Mouse (Mus musculus) liver, postnatal 0 days (tissue): ENCODE results near the gene Kdf1. TPM values are rescaled to one million over a fixed set of nuclear protein-coding genes. Genes with fewer than 3 reads are reported as not detected.
"Not testable (repeated sequence)": the region's sequence is repeated elsewhere in the genome, so short reads cannot be mapped to it uniquely, and the experiment has no call there.

Experiments
- ATAC-seq: fragments of 200-750 bp; cut with Nextera tagmentation; 2 replicates; pipeline ENCODE4 v1.8.0; 2017; ENCODE audit warnings: mild to moderate bottlenecking, moderate library complexity
- DNase-seq: peaks from one replicate; pipeline ENCODE4 v3.0.0-alpha.2; 2016
- H3K27ac ChIP-seq: fragments of 300-500 bp; sonication (generic); 2 replicates; pipeline ENCODE4 v1.5.1; 2014; ENCODE audit warnings: antibody characterized with exemption, moderate library complexity, mild to moderate bottlenecking, low read depth
- H3K27me3 ChIP-seq: fragments of 300-500 bp; sonication (generic); 2 replicates; pipeline ENCODE4 v1.6.1; 2014; ENCODE audit warnings: low read length, control low read depth, mixed read lengths; ENCODE audit not compliant: insufficient read depth
- H3K36me3 ChIP-seq: fragments of 300-500 bp; sonication (generic); replicated peaks from 2 replicates; pipeline ENCODE4 v1.6.1; 2014; ENCODE audit warnings: mild to moderate bottlenecking, control low read depth, low read length, moderate library complexity, mixed read lengths; ENCODE audit not compliant: insufficient read depth
- H3K4me1 ChIP-seq: fragments of 300-500 bp; sonication (generic); 2 replicates; pipeline ENCODE4 v1.6.1; 2014; ENCODE audit warnings: antibody characterized with exemption, mild to moderate bottlenecking, control low read depth; ENCODE audit not compliant: insufficient read depth
- H3K4me2 ChIP-seq: fragments of 300-500 bp; sonication (generic); 2 replicates; pipeline ENCODE4 v1.6.1; 2014; ENCODE audit warnings: low read depth, mild to moderate bottlenecking, low read length, moderate library complexity, mixed read lengths
- H3K4me3 ChIP-seq: fragments of 300-500 bp; sonication (generic); 2 replicates; pipeline ENCODE4 v1.5.1; 2014; ENCODE audit warnings: low read depth, low read length
- H3K9ac ChIP-seq: fragments of 300-500 bp; sonication (generic); replicated peaks from 2 replicates; pipeline ENCODE4 v1.6.1; 2014; ENCODE audit warnings: mild to moderate bottlenecking, moderate library complexity
- H3K9me3 ChIP-seq: fragments of 300-500 bp; sonication (generic); 2 replicates; pipeline ENCODE4 v1.6.1; 2016; ENCODE audit warnings: mild to moderate bottlenecking, control low read depth, low read length, mixed read lengths
- CTCF ChIP-seq: sonication (generic); IDR thresholded peaks from 2 replicates; pipeline ENCODE4 v1.5.1; 2016; ENCODE audit warnings: antibody characterized with exemption, low read depth
- EP300 ChIP-seq: IDR thresholded peaks from 2 replicates; pipeline ENCODE4 v1.6.1; 2016; ENCODE audit warnings: antibody characterized with exemption, low read depth, mild to moderate bottlenecking
- WGBS: fragments of 180-500 bp; shearing (Covaris S2); extraction: QIAGEN DNeasy Blood & Tissue Kit; methylation state at CpG from one replicate; pipeline ENCODE4 v1.1.7; 2014; ENCODE audit not compliant: insufficient replicate concordance; 5-methylcytosine and 5-hydroxymethylcytosine counted together
- polyA plus RNA-seq: library from polyadenylated mRNA; unstranded; fragments of >200 nt; fragmentation: Nextera tagmentation; extraction: Ambion mirVana; gene quantifications from 2 replicates; pipeline ENCODE4 v1.2.1, GENCODE M21; 2015

Kdf1 gene
- polyA plus RNA-seq, 1 experiment from 2014 or later: 5.5 TPM

DNA sequence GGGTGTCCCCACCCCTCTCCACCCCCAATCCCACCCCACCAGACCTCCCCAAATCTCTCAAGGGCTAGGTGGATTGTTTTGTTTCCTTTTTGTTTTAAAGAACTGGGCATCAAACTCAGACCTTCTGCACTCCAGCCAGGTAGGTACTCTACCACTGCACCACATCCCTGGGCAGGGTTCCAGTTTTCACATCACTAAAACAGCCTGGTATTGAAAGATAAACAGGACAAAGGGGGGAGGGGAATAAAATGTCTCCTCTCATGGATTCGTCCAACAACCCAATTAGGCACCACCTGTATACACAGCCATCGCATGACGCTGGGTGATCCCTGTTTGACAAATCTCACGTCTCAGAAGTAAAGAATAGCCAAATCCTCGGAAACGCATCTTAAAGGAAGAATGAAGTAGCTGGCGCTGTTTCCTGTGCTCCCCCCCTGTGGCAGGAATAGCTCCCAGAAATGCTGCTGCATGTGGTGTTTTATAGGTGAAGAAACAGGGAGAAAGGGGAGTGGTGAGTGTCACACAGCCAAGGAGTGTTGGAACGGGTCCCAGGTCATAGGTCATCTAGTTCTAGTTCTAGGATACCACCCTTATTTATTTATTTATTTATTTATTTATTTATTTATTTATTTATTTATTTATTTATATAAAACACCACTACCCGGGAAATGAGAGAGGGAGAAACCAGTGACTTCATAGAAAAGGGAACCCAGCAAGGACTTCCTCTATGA is 13.8 kb upstream of the Kdf1 start:
- TF ChIP-seq CTCF: no peak
- TF ChIP-seq EP300: no peak
- 46% methylated on average over 9 of the region's 9 CpGs for WGBS
- H3K27me3 ChIP-seq: peaks cover 26% of the 10 kb centered on the region

GRCm38 (mm10) chr4:133506573-133506972 is 12.2 kb upstream of the Kdf1 start:
- Histone ChIP-seq H3K4me2 (no peak overlapping the region), H3K27me3 (0 out of 2 replicates have a peak, but pooled peaks cover 10% of the 10 kb centered on the region), H3K36me3 (no peaks in the 10 kb centered on the region), H3K4me3 (no peak overlapping the region), H3K9ac (no peak overlapping the region), H3K27ac (no peak overlapping the region), H3K9me3 (no peaks in the 10 kb centered on the region), H3K4me1 (no peaks in the 10 kb centered on the region)
- ATAC-seq: peak; percentile 44
- 30% methylated on average over 5 of the region's 5 CpGs for WGBS
- DNase-seq: no peak
- TF ChIP-seq CTCF (no peak), EP300 (peak; percentile 58)

More for the DNA sequence above, 13.8 kb upstream of the Kdf1 start:
- H3K9me3 ChIP-seq: no peaks in the 10 kb centered on the region
- no peaks in the 10 kb centered on the region for H3K36me3 ChIP-seq
- no peak overlapping the region for H3K27ac ChIP-seq
- DNase-seq (no peak), ATAC-seq (no peak)
- H3K9ac ChIP-seq: no peak overlapping the region
- H3K4me2 ChIP-seq: no peak overlapping the region
- H3K4me1 ChIP-seq: no peaks in the 10 kb centered on the region
- H3K4me3 ChIP-seq: no peak overlapping the region

DNA sequence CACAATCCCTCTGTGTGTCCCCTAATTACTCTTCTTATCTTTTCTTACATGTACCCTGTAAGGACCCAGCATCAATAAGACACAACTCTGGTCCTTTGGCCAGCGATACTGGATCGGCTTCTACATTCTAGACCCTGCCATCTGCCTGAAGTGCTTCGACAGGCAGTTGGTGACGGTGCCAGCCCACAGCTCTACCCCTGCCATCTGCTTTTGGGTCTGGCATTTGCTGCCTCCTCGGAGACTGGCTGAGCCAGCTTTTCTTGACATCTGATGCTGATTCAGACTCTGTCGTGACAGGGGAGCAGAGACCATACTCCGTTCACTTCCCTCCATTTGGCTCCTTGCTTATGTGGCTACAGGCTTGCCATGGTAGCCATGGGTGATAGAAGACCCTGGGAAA is 9.8 kb upstream of the Kdf1 start:
- Histone ChIP-seq H3K27me3 (0 out of 2 replicates have a peak, but pooled peaks cover 7% of the 10 kb centered on the region), H3K27ac (no peak overlapping the region), H3K4me2 (no peak overlapping the region), H3K36me3 (no peaks in the 10 kb centered on the region), H3K4me1 (no peaks in the 10 kb centered on the region), H3K9me3 (no peaks in the 10 kb centered on the region), H3K4me3 (no peak overlapping the region), H3K9ac (no peak overlapping the region)
- ATAC-seq: no peak
- DNase-seq: no peak
- TF ChIP-seq CTCF (no peak), EP300 (no peak)
- WGBS: 84% methylated on average over 7 of the region's 7 CpGs

- Histone ChIP-seq H3K4me1 (no peaks in the 10 kb centered on the region), H3K9me3 (no peaks in the 10 kb centered on the region), H3K4me2 (no peak overlapping the region), H3K36me3 (no peaks in the 10 kb centered on the region), H3K9ac (no peak overlapping the region), H3K4me3 (no peak overlapping the region), H3K27me3 (0 out of 2 replicates have a peak, but pooled peaks cover 4% of the 10 kb centered on the region), H3K27ac (no peak overlapping the region)
- no peak for ATAC-seq
- WGBS: 68% methylated on average over 5 of the region's 5 CpGs
- TF ChIP-seq CTCF: no peak
- TF ChIP-seq EP300: no peak
- no peak for DNase-seq
Measured at GRCm38 (mm10) chr4:133511050-133511449, 7.7 kb upstream of the Kdf1 start.

DNA sequence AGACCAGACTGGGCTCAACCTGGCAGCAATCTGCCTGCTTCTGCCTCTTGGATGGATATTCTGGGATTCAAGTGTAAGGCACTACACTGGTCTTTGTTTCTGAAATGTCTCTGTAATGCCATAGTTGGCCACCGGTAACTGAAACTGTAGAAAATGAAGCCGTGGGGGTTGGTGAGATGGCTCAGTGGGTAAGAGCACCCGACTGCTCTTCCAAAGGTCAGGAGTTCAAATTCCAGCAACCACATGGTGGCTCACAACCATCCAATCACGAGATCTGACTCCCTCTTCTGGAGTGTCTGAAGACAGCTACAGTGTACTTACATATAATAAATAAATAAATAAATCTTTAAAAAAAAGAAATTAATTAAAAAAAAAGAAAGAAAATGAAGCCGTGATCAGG is 6.3 kb upstream of the Kdf1 start:
- not testable (repeated sequence) for H3K4me3 ChIP-seq, H3K36me3 ChIP-seq, H3K4me1 ChIP-seq, H3K9ac ChIP-seq, H3K27ac ChIP-seq, DNase-seq, H3K9me3 ChIP-seq, ATAC-seq, H3K27me3 ChIP-seq, H3K4me2 ChIP-seq
- whole genome bisulfite sequencing: 47% methylated on average over 4 of the region's 5 CpGs

- Histone ChIP-seq H3K9me3 (no peaks in the 10 kb centered on the region), H3K27ac (no peak overlapping the region), H3K36me3 (no peaks in the 10 kb centered on the region), H3K9ac (no peak overlapping the region), H3K4me3 (no peak overlapping the region), H3K27me3 (peaks cover 7% of the 10 kb centered on the region), H3K4me2 (no peak overlapping the region), H3K4me1 (no peaks in the 10 kb centered on the region)
- 10% methylated on average over 8 of the region's 8 CpGs for WGBS
- peak; percentile 78 for ATAC-seq
- TF ChIP-seq EP300: no peak
- peak; percentile 93 for TF ChIP-seq CTCF
- peak; percentile 72 for DNase-seq
Measured at GRCm38 (mm10) chr4:133512972-133513371, 5.8 kb upstream of the Kdf1 start.
